Mouse (Mus musculus) adrenal gland, postnatal 10 days (tissue): ENCODE measurements around the gene Tor1b. TPM values are rescaled to one million over a fixed set of nuclear protein-coding genes. Genes with fewer than 3 reads are reported as not detected.
A peak's percentile ranks its signal among the peaks of the same experiment; 100 is the strongest.
"Not testable (repeated sequence)": the region's sequence is repeated elsewhere in the genome, so short reads cannot be mapped to it uniquely, and the experiment has no call there.

ENCODE experiments used
- DNase-seq: peaks from one replicate; pipeline ENCODE4 v3.0.0; 2021; ENCODE audit warnings: mixed read lengths
- total RNA-seq, 2 experiments: library from RNA; stranded (reverse); gene quantifications; 2 replicates each; pipeline ENCODE4 v1.2.3; 2021

The Tor1b gene
- total RNA-seq, 2 experiments from 2014 or later: 38.8 to 44.0 TPM

DNA sequence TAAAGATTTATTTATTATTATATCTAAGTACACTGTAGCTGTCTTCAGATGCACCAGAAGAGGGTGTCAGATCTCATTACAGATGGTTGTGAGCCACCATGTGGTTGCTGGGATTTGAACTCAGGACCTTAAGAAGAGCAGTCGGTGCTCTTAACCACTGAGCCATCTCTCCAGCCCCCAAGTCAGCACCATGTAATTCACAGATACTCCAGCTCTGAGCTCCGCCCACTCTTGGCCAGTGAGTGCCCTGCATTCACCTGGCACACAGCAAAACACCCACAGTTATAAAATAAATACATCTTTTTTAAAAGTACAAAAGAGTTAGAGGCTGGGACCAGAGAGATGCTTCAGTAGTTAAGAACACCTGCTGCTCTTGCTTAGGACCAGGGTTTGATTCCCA, 21.9 kb upstream of the Tor1b start:
- DNase-seq: not testable (repeated sequence)

- DNase-seq: no peak
Observed at GRCm38 (mm10) chr2:30931922-30932321, 20.8 kb upstream of the Tor1b start.

DNA sequence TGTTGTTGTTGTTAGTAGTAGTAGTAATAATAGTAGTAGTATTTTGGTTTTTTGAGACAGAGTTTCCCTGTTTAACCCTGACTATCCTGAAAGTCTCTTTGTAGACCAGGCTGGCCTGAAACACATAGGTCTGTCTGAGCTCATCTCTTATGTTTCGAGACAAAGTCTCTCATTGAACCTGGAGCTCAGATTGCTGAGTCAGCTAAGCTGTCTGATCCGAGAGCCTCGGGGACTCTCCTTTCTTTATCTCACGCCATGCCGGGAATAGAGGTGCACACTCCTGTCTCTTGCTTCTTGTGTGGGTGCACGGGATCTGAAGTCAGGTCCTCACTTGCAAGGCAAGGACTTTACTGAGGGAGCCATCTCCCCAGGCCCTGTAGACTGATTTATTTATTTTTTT, 19.7 kb upstream of the Tor1b start:
- DNase-seq: no peak

DNA sequence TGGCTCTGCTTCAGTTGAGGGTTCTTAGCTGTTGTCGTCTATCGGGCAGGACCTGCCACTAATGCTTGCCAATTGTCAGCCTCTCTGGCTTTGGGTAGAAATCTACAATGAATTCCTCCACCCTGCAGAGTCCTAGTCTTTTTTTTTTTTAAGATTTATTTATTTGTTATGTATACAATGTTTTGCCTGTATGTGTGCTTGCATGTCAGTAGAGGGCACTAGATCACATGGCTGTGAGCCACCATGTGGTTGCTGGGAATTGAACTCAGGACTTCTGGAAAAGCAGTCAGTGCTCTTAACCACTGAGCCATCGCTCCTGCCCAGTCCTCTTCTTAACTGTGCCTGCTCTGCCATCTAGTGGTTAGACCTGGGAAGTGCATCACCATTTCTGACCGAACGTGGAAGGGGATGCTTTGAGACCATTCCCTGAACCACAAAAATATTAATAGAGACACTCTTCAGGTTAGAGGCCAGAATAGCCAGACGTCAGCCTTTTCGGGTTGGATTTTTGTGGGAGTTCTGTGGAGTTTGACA, 18.8 kb upstream of the Tor1b start:
- DNase-seq: peak; percentile 83

DNA sequence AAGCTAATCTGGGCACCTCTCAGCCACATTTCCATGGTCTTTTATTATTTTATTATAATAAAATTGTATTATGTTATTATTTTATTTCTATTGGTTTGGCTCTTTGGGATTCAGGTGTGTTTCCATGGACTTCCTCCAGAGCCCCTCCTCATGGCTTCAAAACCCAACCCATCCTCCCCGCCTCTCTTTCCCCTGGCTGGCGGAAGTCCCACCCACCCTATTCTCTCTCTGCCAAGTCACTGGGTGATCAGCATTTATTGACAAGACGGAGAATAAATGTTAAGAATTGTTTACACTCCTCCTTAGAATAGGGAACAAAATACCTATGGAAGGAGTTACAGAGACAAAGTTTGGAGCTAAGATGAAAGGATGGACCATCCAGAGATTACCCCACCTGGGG, 16.0 kb upstream of the Tor1b start:
- no peak for DNase-seq

- DNase-seq: no peak
Observed at GRCm38 (mm10) chr2:30937731-30938130, 15.0 kb upstream of the Tor1b start.

- no peak for DNase-seq
Observed at GRCm38 (mm10) chr2:30938574-30938991, 14.2 kb upstream of the Tor1b start.

DNA sequence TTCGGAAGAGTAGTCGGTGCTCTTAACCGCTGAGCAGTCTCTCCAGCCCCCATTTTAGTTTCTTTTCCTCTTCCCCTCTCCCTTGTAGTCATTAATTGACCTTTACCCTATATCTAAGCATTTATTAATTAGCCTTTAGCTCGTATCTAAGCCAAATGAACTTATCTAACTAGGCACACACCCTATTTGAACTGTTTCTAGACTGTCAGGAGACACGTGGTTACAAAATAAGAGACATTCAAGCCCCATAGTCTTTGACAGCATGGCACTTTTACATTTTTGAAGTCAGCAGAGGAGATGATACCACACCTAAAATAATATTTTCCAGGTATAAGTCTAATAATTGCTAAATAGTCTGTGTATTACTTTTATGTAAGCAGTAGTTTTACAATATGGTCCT, 11.2 kb upstream of the Tor1b start:
- DNase-seq: no peak

DNA sequence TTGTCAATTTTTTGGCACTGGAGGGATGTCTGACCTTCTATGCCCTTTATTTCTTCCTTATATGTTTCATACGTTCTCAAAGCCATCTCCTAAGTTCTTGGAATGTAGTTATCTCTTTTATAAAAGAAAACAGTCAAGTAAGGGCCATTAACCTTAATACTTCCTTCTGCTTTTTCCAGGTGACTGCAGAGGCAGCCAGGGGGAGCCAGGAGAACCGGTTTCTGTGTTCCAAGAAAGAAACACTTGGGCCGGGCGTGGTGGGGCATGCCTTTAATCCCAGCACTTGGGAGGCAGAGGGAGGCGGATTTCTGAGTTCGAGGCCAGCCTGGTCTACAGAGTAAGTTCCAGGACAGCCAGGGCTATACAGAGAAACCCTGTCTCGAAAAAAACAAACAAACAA, 10.6 kb upstream of the Tor1b start:
- not testable (repeated sequence) for DNase-seq

DNA sequence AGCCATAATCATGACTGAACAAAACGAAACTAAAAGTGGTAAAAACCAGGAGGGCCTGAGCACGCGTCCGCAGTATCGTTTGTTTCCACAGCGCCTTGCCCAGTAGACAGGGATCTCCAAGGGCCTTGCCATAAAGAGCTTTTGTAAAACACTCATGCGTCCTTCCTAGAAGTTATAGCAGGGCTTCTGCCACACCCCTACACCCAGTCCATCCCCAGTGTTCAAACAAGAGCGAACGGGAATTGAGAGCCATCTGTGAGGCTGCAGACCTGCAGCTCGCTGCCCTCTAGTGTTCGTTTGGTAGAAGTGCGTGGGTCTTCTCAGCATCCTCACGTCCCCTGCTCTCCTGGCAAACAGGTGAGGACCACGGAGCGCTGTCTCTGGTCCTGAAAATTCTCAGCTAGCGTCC, 10.2 kb upstream of the Tor1b start:
- DNase-seq: peak; percentile 68

DNA sequence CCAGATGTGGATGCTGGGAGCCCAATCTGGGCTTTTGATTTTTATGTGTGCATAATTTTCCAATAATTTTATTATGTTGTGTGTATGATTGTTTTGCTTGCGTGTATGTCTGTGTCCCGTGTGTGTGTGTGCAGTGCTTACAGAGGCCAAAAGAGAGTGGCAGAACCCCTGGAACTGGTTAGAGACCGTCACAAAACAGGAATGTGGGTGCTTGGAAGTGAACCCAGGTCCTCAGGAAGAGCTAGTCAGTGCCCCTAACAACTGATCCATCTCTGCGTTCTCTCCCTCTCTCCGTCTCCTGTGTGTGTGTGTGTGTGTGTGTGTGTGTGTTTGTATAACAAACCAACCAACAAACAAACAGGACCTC, 319 bp upstream of the Tor1b start:
- no peak for DNase-seq

DNA sequence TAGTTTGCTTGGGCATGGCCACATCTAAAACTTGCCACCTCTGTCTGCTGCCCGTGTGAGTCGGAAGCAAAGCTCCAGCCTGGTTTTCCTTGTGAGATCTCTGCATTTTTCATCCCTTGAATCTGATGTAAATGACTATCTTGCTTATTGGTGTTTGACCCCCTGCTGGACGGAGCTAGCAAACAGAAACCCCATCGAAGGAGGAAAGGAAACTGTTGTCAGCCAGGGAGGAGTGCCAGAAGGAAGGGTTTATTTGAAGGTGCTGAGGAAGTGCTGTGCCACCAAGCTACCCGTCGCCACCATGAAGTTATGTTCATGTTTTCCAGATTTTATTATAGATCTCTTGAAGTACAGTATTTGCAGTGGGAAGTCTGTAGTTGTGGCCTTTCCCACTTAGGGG, 2.0 kb downstream of the Tor1b start:
- DNase-seq: no peak

DNA sequence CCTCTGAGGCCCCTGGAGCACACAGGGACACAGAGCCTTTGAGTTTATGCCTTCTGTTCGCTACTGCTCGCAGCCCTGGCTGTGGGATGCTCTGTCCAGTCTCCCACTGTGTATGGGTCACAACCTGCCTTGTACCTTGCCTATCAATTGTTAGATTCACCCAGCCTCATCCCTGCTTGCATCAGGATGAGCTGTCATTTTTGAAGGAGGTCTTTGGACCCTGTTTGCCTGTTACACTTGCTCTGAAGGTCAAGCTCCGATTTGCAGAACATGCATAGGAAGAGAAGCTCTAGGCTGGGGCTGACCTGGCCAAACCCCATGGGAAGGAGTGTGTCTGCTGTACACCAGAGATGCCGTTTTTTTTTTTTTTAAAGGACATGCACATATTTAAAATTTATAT, 4.8 kb downstream of the Tor1b start:
- no peak for DNase-seq

DNA sequence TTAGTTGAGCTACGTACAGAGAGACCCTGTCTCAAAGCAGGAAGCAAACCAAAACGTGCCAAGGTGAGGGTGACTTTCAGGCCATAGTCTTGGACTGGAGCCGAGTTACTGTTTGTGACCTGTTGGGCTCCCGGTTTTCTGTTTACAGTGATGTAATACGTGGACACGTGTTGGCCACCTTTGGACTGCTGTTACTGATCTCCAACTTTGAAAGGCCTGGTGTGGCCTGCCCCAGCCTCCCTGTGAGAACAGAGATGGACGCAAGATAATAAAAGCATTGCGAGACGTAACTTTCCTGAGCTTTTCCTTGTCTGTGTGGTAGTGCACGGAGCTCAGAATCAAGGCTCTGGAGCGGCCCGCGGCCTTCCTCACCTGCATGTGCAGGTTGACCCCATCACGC, 6.0 kb downstream of the Tor1b start:
- DNase-seq: no peak

DNA sequence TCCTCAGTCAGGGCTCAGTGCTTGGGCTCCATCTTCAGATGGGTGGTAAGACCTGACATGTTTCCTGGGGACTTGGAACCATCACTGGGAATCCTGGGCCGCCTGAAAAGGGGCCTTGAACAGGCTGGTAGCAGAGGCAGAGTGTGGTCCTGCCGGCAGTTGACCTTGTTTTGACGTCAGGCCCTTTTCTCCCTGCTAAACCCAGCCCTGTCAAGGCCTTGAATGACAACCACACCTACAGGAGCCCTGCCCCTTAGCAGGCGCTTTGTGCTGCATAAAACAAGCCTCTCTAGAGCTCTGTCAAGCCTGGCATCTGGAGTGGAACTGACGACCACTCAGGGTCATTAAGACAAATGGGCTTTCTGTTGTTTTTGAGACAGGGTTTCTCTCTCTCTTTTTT, 7.1 kb downstream of the Tor1b start:
- DNase-seq: peak; percentile 47

DNA sequence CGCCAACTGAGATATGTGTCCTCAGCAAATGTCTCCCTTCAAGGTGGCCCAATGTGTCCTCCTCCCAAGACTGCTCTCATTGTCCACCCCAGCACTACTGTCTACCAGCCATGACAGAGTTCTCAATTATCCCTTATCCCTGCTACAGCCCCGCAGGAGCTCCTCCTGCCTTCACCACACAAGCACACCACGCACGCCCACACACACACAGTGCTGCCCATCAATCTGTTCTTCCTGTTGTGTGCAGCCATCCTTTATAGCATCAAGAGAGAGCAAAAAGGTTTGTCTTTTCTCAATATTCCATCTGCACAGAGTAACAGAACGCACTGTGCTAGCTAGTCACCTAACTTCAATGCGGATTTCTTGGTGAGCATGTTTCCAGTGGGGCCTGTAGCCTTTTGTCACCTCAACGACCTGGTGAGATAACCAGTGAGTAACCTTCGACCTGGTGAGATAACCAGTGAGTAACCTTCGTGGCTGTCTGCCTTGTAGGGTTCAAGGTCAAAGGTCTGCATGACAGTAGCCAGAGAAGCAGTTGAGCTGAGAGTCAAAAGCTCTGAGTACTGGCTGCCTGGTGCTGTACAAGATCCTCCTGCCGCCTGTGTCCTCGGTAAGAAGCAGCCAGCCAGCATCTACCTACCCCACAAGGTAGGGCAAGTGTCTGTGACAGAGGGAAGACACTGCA, 10.0 kb downstream of the Tor1b start:
- DNase-seq: no peak

DNA sequence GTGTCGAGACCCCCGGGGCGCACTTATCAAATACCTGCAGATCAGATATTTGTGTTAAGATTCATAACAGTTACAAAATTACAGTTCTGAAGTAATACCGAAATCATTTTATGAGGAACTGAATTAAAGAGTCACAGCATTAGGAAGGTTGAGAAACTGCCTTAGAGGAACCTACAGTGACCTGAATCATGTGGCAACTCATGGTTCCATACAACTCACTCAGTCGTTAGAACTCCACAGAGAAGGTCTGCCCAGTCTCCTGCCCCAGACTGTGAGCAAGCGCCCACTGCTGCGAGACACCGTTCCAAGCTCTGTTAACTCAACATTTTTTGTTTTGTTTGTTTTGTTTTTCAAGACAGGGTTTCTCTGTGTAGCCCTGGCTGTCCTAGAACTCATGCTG, 12.9 kb downstream of the Tor1b start:
- no peak for DNase-seq

DNA sequence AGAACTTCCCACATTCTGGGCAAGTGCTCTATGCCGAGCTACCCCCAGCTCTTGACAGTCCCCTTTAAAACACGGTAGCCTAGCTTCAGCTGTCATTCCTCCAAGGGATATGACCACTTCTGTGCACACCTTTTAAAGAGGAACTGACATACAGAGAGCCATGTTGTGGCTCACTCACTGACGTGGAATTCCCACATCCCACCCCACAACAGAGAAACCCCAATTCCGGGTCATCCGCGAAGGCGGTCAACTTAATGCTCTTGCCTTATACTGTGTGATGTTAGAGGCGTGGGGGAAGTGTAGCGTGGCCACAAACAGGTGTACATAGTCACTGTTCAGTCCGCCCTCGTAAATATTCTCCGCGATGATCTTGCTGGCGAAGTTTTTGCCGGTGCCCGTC, 14.1 kb downstream of the Tor1b start:
- DNase-seq: no peak

DNA sequence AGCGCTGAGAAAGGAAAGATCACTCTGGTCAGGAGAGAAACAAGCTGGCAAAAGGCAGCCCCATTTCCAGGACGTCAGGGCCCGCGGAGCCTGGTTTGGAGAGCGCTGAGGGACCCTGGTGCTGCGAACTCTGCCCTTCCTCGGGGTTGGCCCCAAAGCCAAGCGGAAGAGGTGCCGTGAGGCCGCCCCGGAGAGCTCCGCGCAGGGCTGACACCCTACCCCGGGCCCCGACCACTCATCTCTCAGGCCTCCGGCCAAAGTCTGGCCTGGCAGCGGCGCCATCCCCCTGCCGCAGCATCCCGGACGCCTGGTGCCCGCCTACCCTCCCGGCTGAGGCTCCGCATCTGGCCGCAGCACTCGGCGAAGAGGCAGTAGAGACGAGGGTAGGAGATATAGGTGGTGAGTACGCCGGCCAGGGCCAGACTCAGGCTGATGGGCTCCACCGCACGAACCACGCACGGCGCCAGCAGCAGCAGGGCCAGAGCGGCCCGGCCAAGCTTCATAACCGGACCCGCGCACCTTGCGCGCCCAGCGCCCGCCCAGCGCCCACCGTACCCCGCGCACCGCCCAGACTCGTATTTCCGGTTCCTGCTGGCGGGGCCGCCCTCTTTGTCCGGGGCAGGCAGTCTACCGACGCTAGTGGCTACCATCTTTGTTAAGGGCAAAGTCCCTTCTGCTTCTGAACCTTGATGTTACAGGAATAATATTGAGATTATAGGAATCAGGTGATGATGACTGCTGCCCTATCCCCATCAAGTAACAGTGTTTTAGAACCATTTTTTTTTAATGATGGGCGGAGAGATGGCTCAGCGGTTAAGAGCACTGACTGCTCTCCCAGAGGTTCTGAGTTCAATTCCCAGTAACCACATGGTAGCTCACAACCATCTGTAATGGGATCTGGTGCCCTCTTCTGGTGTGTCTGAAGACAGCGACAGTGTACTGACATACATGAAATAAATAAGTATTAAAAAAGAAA, 14.9 kb downstream of the Tor1b start, which contains the start of gene Tor1a:
TSS of gene Tor1a (minus strand) at position 582 of the 976 bp plus-strand sequence.
- peak; percentile 92 for DNase-seq

DNA sequence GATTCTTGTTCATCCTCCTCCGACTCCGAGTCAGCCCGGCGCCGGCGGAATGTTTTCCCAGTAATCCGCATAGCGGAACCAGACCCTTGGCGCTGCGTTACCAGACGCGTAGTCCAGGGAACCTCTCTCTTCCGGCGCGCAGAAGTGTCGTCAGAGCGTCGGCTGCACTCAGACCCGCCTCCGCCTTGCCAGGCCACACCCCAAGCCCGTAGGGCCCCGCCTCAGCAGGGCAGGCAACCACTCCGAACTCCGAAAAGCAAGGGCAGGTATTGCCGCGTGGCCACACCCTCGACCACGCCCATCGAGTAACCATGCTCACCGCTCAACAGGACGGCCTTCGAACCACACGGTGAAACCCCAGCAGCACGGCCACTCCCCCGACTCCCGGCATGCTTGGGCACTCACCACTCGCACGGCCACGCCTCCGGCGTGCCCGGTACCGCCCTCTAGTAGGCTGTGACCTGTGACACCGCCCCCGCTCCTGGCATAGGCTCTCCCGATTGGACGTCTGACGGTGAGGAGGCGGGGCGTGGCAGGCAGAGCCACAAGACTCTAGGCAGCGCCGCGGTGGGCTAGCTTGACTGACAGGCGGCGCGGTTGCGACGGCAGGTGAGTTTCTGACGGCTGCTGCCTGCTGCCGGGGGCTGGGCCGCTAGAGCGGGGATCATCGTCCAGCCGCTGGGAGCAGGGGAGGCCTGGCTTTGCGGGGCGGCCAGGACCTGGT, 29.2 kb downstream of the Tor1b start, which contains the start of the genes BC005624 and Usp20:
TSS of gene BC005624 (minus strand) at position 412 of the 724 bp plus-strand sequence.
TSS of gene Usp20 (plus strand) at position 490 of the 724 bp plus-strand sequence.
- peak; percentile 99 for DNase-seq

DNA sequence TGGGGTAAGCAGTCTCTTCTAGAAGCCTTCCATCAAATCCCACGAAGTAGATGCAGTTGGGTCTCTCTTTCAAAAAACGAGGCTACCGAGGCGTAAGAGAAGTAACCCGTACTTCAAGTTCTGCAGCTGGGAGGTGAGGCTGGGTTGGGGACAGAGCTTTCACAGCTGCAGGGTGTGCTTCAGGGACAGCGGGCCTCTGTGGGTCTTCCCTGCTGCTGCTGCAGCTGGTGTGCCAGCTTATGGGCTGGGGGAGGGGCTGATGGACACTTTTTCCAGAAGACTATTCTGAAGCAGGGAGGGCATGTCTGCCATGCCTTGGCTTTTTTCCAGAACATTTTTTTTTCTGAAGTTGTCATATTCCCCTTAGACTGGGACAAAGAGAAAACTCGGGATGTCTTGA, 30.3 kb downstream of the Tor1b start:
- DNase-seq: no peak
